Mouse (Mus musculus): ENCODE measurements around the gene N6amt1.
A peak's percentile ranks its signal among the peaks of the same experiment; 100 is the strongest.

The N6amt1 gene

DNA sequence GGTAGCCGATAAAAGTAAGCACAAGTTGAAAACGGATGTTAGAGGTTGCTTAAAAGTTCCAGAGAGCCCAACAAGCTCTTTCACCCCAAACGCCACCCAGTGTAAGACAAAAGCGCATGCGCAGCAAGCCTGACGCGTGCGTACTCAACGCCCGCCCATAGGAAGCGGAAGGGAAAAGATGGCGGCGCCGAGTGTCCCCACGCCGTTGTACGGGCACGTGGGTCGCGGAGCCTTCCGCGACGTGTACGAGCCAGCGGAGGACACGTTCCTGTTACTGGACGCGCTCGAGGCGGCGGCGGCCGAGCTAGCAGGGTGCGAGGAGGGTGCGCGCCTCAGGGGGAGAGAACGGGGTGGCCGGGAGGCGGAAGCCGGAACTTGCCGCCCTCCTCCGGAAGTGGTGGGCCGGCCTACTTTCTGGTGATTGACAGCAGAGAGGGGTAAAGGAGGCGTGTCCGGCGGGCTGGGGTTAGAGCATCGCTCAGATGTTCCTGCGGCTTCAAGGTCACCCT, at the start of gene N6amt1:
Gene N6amt1 (plus strand): TSS at position 111 of the 509 bp plus-strand sequence.
- DNase-seq: peak; percentile 94 to 95

DNA sequence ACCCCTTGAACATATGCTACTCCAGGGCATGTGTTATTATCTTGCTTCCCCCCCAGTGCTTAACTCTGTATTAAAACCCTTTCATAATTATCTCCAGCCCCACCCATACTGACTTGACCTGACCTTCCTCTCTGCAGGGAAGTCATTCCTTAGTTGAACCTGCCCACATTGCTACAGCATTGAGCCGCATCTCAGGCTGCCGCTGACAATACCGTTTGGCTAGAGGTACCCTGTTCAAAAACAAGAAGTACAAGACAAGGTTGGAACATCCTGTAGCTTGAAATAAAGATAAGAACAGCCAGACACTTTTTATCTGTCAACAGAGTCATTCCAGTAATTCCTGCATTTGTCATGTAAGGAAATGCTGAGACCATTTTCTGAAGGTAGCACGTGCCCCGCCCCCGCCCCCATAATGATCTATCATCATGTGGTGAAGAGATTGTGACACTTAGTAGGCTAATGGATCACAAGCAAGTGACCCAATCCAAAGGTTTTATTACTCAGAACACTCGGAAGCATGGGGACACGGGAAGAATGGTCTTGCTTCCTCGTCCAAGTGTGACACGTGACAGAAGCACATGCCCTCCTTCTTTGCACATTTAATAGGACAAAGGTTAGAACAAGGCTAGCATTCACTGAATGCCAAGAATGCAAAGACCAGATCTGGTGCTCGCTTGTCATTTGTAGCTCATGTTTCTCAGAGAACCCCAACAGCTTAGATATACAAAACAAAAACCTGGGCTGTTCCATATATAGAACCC, 48.6 kb upstream of the N6amt1 start:
- no peak for DNase-seq

DNA sequence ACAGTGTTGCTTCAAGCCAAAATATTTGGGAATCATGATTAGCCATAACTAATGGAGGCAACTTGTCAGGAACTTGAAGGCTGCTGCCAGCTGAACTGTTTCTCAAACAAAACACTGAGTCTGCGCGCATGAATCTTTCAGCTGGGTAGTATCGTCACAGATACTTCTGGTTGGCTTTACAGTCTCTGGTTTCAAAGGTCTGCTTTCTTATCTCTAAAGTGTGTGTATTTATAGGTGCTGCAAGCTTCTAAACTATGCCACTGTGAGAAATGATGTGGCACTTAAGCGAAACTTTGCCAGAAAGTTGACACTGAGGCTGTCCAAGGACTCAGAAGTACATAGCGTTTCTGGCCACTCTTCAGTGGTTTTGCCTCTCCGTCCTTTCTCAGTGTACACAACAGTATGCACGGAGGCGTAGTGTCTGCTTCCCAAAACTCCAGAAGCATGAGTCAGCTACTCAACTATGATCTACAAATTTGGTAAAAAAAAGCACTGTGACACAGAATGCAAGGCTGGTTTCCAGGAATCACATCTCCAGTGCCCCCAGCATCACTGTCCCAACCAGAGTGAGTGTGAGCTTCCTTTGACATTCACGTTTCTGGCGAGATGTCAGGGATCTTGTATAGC, 46.8 kb upstream of the N6amt1 start:
- DNase-seq: no peak

DNA sequence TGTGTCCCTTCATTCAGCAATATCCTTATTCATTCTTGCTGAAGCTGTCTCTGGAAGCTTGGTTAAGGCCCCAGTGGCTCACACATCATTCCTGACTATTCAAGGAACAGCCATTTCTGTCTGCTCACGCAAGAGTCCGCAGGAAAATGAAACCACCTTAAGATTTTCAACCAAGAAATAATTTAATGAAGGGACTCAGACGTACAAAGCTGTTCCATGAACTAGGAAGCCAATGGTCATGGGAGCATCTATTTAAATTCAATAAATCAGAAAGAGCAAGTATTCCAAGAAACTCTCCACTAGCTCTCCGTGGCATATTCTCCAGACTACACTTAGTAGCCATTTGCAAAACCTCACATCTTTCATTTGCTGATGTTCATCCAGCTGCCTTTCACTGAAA, 43.3 kb upstream of the N6amt1 start:
- no peak for DNase-seq

DNA sequence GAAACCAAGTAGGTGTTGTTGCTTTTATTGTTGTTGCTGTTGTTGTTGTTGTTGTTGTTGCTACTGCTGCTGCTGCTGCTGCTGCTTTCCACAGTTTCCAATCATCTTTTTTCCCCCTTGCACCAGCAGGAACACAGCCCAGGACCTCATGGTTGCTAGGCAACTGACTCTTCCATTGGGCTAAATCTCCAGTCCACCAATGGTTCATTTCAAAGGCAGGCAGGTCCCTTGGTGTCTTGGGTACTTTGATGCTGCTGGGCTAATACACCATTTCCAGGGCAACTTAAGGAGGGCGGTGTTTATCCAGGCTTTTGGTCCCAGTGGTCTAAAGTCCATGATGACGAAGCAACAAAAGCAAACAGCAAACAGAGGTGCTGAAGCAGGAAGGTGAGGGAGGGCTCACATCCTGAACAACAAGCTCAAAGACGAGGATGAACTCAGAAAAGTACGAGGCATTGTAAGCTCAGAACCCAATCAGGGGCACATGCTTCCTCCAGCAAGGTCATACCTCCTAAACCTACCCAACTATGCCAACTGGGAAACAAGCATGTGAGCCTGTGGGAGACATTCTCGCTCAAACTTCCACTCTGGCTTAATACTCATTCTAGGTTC, 35.7 kb upstream of the N6amt1 start:
- no peak for DNase-seq

DNA sequence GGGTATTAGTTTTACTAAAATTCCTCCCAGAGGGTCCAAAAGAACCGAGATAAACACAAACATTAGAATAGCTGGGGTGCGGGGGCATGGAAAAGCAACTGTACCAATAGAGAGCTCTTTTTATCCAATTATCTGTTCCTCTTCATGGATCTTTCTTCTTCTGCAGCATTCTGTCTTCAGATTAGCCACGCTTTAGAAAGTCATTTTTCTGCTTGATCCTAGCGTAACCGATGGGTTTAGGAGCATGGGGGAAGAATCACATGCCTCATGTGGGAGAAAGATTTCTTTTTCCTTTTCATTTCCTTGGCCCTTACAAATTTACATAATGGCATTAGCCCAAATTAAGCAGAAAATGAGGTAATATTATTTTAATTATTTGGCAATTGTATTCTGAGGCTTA, 35.0 kb upstream of the N6amt1 start:
- no peak for DNase-seq

DNA sequence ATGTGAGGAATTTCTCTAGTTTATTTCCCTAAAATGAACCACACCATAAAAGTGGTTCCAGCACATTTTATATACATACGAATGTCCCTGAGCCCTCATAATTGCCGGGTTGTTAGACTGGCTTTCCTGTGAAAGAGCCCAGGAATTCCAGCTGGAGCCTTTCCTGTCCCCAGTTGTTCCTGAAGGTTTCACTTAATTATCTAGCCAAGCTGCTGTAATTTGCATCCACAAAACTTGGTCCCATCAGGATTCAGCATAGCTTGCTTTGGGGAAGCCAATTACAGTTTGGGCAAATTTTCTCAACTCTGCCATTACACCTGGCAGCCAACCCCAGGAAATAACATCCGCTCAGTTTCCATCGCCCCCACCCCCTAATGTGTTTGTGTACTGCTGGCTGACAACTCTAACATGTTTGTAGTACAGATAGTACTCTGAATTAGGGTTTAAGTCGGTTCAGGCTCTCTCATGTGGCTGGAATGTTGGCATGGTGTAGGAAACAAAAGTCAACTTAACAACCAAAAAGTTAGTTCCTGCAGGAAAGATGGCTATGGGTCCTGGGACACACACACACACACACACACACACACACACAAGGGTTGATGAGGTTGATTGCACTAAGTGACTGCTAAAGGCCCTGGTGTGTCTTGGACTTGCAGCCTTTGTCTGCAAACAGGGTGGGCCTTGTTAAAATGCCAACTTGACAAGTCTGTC, 34.3 kb upstream of the N6amt1 start:
- DNase-seq: no peak

DNA sequence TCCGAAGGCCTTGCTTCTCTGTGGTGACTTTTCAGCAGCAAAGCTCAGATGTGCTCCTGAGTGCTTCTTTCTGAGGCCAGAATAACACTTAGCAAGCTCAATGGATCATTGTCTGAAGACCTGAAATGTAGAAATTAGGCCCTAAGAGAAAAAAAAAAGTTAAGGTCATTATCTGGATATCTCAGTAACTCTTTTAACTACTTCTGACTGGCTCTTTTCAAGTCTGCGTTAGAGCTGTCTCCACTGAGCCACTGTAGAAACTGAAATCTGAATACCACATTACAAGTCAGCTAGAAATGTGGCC, 33.8 kb upstream of the N6amt1 start:
- DNase-seq: no peak

DNA sequence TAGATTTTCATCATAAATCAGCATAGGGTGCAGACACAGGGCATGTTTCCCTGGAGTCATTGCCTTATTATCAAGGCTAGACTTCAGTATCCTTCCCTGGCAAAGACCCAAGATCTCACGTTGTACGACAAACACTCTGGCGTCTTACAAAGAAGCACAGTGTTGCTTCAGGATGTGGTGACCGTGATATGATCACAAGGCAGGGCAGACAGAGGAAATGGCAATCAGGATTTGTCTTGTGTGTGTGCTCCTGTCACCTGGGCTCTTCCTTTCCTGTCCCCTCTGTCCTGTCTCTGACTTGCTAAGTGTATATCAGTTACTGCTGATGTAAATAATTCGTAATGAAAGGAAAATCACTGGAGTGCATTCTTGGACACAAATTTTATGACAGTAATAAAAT, 29.4 kb upstream of the N6amt1 start:
- no peak for DNase-seq

DNA sequence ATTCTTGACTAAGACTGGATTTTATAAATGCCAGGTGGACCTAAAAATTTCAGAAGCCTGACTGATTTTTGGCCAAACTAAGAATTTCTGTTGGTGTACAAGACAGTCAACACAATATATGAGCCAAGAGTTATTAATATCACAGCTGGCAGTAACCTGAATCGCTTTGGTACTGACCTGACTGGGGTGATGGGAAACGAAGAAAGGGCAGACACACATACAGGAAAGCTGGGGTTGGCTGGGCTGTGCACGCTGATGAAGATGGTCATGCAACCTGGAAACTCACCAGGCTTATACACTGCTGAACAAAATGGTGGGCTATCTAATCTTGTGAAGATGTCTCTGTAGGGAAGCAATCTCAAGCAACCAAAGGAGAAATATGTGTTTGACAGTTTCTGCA, 24.0 kb upstream of the N6amt1 start:
- DNase-seq: no peak

DNA sequence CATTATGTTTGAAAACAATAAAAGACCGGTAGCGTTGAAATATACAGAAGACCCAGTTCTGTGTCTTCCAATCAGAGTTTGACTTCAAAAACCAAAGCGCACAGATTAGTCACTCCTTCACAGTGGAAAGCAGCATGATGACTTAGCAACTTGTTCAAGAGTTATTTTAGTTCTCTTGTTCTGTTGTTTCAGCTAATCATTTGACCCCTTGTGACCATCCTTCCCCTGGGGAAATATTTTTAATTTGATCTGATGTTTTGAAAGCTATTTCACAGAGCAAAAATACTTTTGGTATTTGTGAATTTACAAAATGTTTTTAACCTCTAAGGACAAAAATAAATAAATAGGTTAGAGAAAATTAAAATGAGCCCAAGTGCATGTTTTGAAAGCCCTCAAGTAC, 19.2 kb upstream of the N6amt1 start:
- no peak for DNase-seq

DNA sequence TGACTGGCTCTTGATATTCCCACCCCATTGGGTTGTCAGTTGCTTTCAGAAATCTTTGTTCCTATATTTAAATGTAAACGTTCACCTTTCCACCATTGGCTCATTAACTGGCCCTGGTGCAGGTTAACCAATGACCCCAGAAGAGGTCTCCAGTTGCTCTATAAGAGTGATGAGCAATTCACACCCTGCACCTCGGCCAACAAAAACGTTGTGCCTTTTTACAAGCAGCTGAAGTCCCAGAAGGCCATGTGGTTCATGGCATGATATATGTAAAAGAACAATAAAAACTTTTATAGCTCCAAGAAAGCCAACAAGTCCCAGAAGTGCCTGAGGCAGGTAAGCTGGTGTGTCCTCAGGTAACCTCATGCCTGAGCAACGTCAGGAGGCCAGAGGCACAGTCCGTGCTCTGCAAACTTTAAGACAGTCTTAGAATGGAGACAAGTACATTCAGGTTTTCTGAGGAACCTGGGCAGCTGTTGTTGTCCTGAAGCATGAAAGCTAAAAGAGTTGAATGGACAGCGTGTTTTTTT, 12.9 kb upstream of the N6amt1 start:
- DNase-seq: no peak

DNA sequence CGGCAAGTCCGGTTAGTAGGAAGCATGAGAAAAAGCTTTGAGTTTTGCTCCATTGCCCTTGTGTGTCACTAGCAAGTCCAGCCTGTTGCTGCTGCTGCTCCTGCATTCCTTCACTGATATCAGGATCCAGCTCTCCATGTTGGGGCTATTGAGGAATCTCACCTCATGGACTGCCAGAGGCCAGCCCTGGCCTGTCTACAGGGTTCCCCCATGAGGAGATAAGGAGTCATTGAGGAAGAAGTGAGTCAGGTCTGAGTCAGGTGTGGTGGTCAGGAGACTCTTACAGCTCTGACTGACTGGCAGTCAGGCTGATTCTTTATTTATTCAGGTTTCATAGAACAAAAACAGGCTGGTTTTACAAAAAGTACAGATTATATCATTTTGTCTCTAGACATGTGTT, 5.9 kb upstream of the N6amt1 start:
- no peak for DNase-seq

DNA sequence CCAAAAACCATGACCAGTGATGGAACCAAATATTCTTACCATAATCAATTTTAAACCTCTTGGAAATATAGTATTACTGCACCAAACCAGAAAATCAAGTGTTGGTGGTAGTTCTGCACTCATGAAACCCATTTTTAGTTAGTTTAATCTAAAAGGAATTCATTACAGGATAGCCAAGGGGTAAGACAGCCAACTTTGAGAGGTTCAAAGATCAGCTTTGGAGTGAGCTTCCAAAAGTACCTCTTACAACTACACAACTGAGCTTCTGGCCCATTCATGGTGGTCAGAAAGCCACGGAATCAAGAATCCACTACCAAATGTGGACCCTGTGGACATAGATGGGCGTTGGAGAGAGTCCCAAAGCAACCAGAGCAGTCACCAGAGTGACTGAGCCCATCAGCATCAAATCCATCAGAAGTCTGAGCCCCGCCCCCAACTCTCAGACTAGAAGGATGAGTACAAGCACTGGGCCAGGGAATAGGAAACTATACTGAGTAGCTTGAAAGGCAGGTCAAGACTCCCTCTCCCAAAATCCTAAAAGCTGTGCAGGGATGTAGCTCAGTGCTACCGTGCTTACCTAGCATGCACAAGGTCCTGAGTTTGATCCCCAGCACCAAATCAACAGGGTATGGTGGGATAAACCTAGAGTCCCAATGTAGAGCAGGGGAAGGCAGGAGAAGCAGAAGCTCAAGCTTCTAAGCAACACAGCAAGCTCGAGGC, 2.4 kb upstream of the N6amt1 start:
- DNase-seq: no peak

DNA sequence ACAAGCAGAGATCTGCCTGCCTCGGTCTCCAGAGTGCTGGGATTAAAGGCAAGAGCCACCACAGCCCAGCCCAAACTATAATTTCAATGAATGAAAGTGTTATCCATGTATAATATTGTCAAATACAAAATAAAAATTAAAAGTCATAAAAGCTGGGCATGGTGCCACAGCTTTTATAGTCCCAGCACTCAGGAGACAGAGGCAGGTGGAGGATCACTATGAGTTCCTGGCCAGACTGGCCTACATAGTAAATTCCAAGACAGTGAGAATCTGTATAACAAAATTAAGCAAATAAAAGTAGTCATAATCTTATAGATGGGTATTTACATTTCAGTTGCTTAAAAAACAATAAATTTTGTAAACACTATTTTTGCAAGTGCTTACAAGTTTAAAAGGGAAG, 380 bp upstream of the N6amt1 start:
- no peak for DNase-seq

DNA sequence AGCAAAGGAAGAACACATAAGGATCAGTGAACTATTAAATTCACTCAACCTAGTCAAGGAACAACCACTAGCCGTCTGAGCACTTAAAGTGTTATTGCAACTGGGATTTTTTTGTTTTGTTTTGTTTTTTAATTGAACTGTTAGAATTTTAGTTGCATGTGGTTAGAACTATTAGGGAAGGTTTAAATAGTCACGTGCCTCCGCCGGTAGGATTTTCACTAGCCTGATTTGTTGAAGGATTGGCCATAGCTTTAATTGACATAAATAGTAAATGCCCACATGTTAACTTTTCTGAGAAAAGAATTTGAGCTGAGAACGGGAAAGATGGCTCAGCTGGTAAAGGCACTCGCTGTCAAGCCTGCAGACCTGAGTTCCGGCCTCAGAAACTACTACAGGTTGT, 763 bp downstream of the N6amt1 start:
- DNase-seq: no peak

DNA sequence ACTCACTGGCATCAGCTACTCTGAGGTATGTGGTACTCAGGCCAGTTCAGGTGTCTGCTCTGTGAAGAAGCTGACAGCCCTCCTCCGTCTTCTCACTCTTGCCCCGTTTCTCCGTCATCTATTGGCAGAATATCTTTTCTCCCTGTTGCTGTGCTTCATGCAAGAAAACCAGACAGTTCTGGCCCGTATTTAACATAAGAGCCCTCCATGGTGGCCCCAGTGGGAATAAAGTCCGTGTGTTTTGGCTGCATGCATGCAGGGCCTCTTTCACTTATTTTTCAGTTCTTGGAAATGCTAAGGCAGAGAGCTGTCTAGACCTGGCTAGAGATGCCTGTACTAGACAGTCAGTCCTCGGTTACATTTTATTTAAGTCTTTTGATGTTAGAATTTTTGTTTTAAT, 6.1 kb downstream of the N6amt1 start:
- DNase-seq: no peak

DNA sequence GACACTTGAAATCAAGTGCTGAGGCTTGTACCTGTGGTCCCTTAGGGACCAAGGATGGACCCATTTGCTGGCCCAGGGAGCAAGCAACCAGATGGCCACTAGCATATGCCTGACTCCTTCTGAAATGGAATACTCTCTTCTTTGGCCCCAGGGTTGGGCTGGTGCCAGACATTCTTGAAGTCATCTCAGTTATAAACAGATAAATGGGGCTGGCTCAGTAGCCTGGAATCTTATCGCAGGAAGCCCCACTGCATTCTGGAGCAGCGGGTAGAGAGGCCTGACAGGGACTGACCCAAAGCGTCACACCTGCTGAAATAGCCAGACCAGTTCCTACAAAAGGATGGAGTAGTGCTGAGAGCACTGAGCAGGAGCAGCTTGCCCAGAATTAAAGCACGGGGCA, 10.2 kb downstream of the N6amt1 start:
- DNase-seq: no peak

DNA sequence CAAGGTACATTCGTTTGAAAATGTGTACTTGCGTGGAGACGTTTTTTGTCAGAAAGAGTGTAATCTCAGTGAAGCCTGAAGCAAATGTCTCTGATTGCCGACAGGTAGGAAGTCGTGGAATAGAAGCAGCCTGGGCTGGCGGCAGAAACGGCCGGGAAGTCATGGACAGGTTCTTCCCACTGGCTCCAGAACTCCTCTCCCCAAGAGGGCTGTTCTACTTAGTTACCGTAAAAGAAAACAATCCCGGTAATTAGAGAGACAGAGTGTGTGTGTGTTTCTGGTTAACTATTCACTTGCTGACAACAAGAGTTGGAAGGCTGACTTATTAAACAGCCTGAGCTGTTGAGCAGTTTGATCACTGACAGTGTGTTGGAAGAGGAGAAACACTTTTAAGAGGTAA, 12.1 kb downstream of the N6amt1 start:
- no peak for DNase-seq

DNA sequence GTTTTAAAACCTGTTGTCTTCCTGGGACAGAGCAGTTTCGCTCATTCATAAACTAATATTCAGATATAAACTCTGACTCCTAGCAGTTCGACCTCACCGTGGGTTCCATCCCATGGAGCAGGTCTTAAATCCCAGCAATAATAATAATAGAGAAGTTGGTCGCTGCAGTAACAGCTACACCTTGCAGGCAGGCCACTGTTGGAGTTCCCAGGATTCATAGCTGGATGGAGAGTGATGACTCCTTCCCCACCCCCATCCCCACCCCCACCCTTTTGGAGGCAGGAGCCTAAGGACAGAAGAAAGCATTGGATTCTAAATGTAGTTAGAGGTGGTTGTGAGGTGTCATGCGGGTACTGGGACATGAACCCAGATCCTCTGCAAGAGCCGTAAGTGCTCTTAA, 12.5 kb downstream of the N6amt1 start:
- no peak for DNase-seq

DNA sequence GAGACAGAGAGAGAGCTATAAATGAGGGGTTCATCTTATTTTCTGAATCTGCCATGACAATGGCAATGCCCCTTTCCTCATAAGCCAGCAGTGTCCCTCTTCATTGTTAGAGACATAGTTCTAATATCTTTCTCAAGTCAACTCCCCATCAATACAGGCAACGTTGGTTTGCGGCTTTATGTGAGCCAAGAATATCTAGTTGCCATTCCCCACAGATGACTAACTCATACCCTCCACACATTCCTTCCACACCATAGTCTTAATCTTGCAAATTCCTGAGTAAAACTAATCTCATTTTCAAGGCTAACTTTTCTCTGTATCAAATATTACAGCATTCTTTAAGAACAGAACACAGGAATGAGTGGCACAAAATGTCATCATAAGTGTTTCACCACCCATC, 29.0 kb downstream of the N6amt1 start:
- DNase-seq: no peak

DNA sequence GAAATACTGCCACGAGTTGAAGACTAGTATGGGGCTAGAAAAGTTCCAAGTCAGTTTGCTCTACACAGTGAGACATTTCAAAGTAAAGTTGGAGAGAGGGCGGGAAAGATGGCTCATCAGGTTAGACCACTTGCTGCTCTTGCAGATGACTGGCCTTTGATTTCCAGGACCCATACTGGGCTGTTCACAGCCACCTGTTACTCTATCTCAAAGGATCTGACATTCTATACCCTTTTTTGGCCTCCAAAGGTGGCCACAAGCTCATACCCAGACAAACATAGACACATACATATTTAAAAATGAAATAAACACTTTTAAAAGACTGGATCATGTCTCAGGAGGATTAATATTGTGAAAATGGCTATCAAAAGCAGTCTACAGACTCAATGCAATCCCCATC, 30.4 kb downstream of the N6amt1 start:
- DNase-seq: no peak

DNA sequence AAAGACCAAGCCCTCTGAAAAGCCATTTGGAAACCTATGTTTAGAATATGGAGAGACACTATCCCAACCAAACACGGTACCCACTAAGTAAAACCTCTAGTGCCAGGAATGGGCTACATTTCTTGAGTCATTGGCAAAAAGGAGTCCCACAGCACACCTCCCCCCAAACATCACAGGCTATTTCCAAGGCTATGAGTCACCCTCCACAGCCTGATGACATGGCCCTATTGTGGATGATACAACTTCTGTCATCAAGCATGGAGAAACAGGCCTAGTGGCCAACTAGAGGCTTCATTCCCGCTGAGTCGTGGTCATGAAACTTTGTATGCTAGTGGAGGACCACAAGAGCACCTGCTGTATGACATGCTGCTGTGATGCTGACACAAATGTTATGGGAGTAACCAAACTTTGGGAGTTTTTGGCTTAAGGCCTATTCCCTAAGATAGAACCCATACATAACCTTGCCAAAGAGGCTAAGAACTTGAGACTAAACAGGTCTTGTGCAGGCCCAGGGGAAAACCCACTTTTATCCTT, 33.5 kb downstream of the N6amt1 start:
- no peak for DNase-seq

All from thymus, postnatal 36 days (tissue).